Mouse (Mus musculus) limb, embryonic 15.5 days (tissue): ENCODE measurements around the gene Sema3d. TPM values are rescaled to one million over a fixed set of nuclear protein-coding genes. Genes with fewer than 3 reads are reported as not detected.

Experiments used
- ATAC-seq: fragments of 200-750 bp; cut with Nextera tagmentation; 2 replicates; pipeline ENCODE4 v1.8.0; 2017; ENCODE audit warnings: low read depth, moderate TSS enrichment; ENCODE audit not compliant: insufficient number of reproducible peaks, low FRiP score, low TSS enrichment
- H3K27ac ChIP-seq: fragments of 300-500 bp; sonication (generic); 2 replicates; pipeline ENCODE4 v1.5.1; 2015; ENCODE audit warnings: moderate library complexity, mild to moderate bottlenecking, inconsistent platforms
- H3K27me3 ChIP-seq: fragments of 300-500 bp; sonication (generic); 2 replicates; pipeline ENCODE4 v1.6.1; 2015; ENCODE audit warnings: inconsistent platforms
- H3K36me3 ChIP-seq: fragments of 300-500 bp; sonication (generic); 2 replicates; pipeline ENCODE4 v1.6.1; 2015; ENCODE audit warnings: inconsistent platforms
- H3K4me1 ChIP-seq: fragments of 300-500 bp; sonication (generic); 2 replicates; pipeline ENCODE4 v1.6.1; 2015; ENCODE audit warnings: inconsistent platforms
- H3K4me2 ChIP-seq: fragments of 300-500 bp; sonication (generic); 2 replicates; pipeline ENCODE4 v1.6.1; 2015; ENCODE audit warnings: mild to moderate bottlenecking, inconsistent platforms
- H3K4me3 ChIP-seq: fragments of 300-500 bp; sonication (generic); 2 replicates; pipeline ENCODE4 v1.5.1; 2015; ENCODE audit warnings: mild to moderate bottlenecking, inconsistent platforms
- H3K9ac ChIP-seq: fragments of 300-500 bp; sonication (generic); 2 replicates; pipeline ENCODE4 v1.6.1; 2015; ENCODE audit warnings: inconsistent platforms
- H3K9me3 ChIP-seq: fragments of 300-500 bp; sonication (generic); 2 replicates; pipeline ENCODE4 v1.6.1; 2016; ENCODE audit warnings: inconsistent platforms
- WGBS: fragments of 180-500 bp; shearing (Covaris S2); methylation state at CpG from one replicate; pipeline ENCODE4 v1.1.7; 2015; 5-methylcytosine and 5-hydroxymethylcytosine counted together
- polyA plus RNA-seq: library from polyadenylated mRNA; unstranded; fragments of >200 nt; fragmentation: Nextera tagmentation; extraction: Ambion mirVana; gene quantifications from 2 replicates; pipeline ENCODE4 v1.2.1, GENCODE M21; 2015

Gene Sema3d
- polyA plus RNA-seq, 1 experiment from 2014 or later = 30.2 TPM

DNA sequence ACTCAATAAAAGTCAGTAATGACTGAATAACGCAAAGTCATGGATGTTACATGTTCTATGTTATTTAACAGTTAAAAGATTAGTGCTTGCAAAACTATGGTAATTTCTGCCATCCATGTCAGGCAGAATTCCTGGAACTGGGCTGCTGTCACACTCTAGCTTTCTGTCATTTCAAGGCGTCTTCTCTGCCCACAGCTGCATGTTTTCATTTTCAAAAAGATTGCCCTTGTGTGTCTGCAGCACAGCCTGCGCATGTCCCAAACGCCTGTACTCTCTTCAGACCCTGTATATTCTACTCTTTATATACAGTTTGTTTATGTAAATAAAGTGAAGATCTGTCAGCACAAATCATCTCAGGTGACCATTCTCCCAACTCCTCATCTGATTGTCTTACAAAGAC lies 132.1 kb downstream of the Sema3d start:
- H3K4me2 ChIP-seq = no peak overlapping the region
- H3K27ac ChIP-seq = no peak overlapping the region
- H3K9ac ChIP-seq = no peak overlapping the region
- no peaks in the 10 kb centered on the region for H3K9me3 ChIP-seq
- ATAC-seq = no peak
- WGBS = 67% methylated on average over 4 of the region's 4 CpGs
- H3K36me3 ChIP-seq = no peaks in the 10 kb centered on the region
- H3K4me3 ChIP-seq = no peak overlapping the region
- H3K27me3 ChIP-seq = no peaks in the 10 kb centered on the region
- no peaks in the 10 kb centered on the region for H3K4me1 ChIP-seq

DNA sequence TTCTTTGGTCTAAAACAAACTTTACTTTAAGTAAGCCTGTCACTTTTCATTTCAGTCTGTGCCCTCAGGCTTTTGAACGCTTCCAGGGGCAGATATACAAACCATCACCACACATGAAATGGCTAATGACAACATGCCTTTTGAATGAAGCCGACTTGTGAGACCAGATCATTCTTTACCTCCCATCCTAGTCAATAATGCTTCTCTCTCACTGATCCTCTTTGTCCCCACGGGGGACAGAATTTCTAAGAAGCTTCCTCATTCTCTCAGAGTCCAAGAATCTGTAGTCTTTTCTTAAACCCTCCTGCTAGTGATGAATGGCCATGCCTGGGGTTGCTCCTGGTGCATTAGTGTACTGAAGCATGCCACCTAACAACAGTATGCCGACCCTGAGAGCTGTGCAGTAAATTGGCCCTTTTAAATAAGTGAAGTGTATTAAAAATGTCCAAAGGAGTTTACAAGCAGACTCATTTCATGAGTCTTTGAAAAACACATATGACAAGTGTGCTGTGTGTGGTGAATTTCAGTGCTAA lies 142.1 kb downstream of the Sema3d start:
- Histone ChIP-seq H3K4me1 (no peaks in the 10 kb centered on the region), H3K9me3 (no peaks in the 10 kb centered on the region), H3K4me2 (no peak overlapping the region), H3K36me3 (no peaks in the 10 kb centered on the region), H3K4me3 (no peak overlapping the region), H3K27ac (no peak overlapping the region), H3K27me3 (no peaks in the 10 kb centered on the region), H3K9ac (no peak overlapping the region)
- no peak for ATAC-seq
- 38% methylated on average over 4 of the region's 4 CpGs for WGBS

- no peak overlapping the region for H3K9ac ChIP-seq
- no peaks in the 10 kb centered on the region for H3K27me3 ChIP-seq
- no peak for ATAC-seq
- no peak overlapping the region for H3K4me2 ChIP-seq
- H3K36me3 ChIP-seq = no peaks in the 10 kb centered on the region
- 95% methylated on average over 2 of the region's 2 CpGs for WGBS
- no peaks in the 10 kb centered on the region for H3K9me3 ChIP-seq
- H3K27ac ChIP-seq = no peak overlapping the region
- no peak overlapping the region for H3K4me3 ChIP-seq
- H3K4me1 ChIP-seq = no peaks in the 10 kb centered on the region
Measured at GRCm38 (mm10) chr5:12528596-12528995, 145.4 kb downstream of the Sema3d start.

DNA sequence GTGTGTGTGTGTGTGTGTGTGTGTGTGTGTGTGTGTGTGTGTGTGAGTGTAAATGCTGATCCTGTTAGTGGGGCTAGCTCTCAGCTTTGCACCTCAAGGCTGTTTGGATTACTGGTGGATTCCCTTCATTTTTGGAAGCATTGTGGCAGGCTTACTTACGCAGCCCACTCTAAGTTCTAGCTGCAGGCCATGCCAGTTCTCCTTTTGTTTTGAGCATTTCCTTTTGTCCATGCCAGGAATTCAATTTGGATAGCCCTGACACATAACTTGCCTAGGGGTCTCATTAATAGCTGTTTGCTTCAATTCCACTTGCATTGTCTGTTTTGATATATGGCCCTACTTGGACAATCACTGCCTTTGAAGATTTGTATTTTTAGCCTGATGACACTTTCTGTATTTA lies 146.6 kb downstream of the Sema3d start:
- no peak for ATAC-seq
- WGBS = 52% methylated on average over 1 of the region's 1 CpGs
- no peaks in the 10 kb centered on the region for H3K27me3 ChIP-seq

DNA sequence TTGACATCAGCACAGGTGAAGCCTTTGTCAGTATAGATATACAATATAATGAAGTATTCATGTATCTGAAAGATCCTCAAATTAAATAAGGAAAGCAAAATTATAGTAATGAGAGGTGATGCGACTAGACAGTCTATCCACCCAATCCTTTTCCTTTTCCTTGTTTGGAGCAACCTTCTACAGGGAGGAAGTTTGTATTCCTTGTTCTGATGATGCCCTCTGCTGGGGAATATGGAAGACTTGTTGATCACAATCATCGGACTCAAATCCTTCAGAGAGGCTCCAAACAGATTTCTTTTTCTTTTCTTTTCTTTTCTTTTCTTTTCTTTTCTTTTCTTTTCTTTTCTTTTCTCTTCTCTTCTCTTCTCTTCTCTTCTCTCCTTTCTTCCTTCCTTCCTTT lies 158.1 kb downstream of the Sema3d start:
- Histone ChIP-seq H3K4me3 (no peak overlapping the region), H3K4me2 (no peak overlapping the region), H3K27ac (no peak overlapping the region), H3K27me3 (no peaks in the 10 kb centered on the region), H3K9ac (no peak overlapping the region), H3K36me3 (no peaks in the 10 kb centered on the region), H3K9me3 (no peaks in the 10 kb centered on the region), H3K4me1 (no peaks in the 10 kb centered on the region)
- 34% methylated on average over 2 of the region's 2 CpGs for WGBS
- no peak for ATAC-seq

More for the DNA sequence above, 146.6 kb downstream of the Sema3d start:
- H3K4me1 ChIP-seq = no peaks in the 10 kb centered on the region
- H3K27ac ChIP-seq = no peak overlapping the region
- no peak overlapping the region for H3K4me2 ChIP-seq
- no peaks in the 10 kb centered on the region for H3K36me3 ChIP-seq
- H3K4me3 ChIP-seq = no peak overlapping the region
- H3K9me3 ChIP-seq = no peaks in the 10 kb centered on the region
- H3K9ac ChIP-seq = no peak overlapping the region

DNA sequence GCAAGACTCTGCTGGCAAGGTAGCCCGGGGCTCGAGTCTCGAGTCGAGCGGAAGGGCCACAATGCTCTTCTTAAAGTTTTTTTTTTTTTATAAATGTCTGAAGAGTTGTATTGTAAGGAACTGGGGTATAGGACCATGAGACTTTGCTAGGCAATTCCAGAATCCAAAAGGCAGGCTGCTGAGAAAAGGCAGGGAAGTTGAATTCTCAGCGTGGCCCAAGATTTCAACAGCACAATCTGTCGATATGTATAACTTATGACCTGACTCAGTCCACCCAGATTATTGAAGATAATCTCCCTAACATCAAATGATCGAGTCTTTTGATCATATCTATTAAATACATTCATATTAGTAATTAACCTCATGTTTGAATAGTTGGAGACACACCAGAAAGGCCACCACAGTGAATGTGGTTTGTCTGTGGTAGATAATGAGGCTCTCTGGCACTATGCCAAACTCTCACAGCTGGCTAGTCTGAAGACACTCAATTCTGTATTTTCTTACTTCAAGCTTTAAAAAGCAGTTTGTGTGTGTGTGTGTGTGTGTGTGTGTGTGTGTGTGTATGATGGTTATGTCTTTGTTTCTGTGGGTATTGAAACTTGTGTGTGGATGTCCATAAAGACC lies 166.0 kb downstream of the Sema3d start:
- H3K9ac ChIP-seq = no peak overlapping the region
- ATAC-seq = no peak
- 85% methylated on average over 8 of the region's 8 CpGs for WGBS

DNA sequence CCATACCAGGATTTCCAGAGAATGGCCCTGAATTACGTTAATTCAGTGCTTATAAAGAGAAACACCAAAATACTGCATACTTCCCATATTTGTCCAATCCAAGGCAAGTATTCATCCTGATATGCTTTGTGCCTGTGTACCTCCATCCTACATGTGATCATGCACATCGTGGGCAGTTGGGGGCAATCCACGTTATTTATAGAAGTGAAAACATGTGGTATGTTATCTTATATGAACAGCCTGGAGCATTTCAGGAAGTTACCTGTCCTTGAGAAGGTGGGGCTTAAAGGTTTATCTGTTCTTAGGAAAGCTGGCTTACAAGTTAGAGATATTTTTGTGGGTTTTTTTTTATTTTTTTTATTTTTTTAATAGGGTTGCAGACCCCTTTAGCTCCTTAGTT lies 172.2 kb downstream of the Sema3d start:
- Histone ChIP-seq H3K36me3 (no peaks in the 10 kb centered on the region), H3K4me2 (no peak overlapping the region), H3K4me1 (no peaks in the 10 kb centered on the region), H3K27me3 (no peaks in the 10 kb centered on the region), H3K9me3 (no peaks in the 10 kb centered on the region), H3K4me3 (no peak overlapping the region), H3K9ac (no peak overlapping the region), H3K27ac (no peak overlapping the region)
- ATAC-seq = no peak
- WGBS = 79% methylated on average over 3 of the region's 3 CpGs

More for the DNA sequence above, 166.0 kb downstream of the Sema3d start:
- H3K4me1 ChIP-seq = no peaks in the 10 kb centered on the region
- no peak overlapping the region for H3K27ac ChIP-seq
- H3K4me2 ChIP-seq = no peak overlapping the region
- no peaks in the 10 kb centered on the region for H3K36me3 ChIP-seq
- H3K4me3 ChIP-seq = no peak overlapping the region
- H3K27me3 ChIP-seq = no peaks in the 10 kb centered on the region
- H3K9me3 ChIP-seq = no peaks in the 10 kb centered on the region

- Histone ChIP-seq H3K27me3 (no peaks in the 10 kb centered on the region), H3K36me3 (no peaks in the 10 kb centered on the region), H3K27ac (no peak overlapping the region), H3K4me3 (no peak overlapping the region), H3K9ac (no peak overlapping the region), H3K4me1 (no peaks in the 10 kb centered on the region), H3K9me3 (no peaks in the 10 kb centered on the region), H3K4me2 (no peak overlapping the region)
- 51% methylated on average over 2 of the region's 2 CpGs for WGBS
- ATAC-seq = no peak
Measured at GRCm38 (mm10) chr5:12557889-12558288, 174.7 kb downstream of the Sema3d start.

- no peaks in the 10 kb centered on the region for H3K27me3 ChIP-seq
Measured at GRCm38 (mm10) chr5:12561740-12562139, 178.6 kb downstream of the Sema3d start.

GRCm38 (mm10) chr5:12562204-12562603 lies 179.0 kb downstream of the Sema3d start:
- H3K27ac ChIP-seq = no peak overlapping the region
- H3K4me2 ChIP-seq = no peak overlapping the region
- no peaks in the 10 kb centered on the region for H3K4me1 ChIP-seq
- WGBS = 24% methylated on average over 5 of the region's 5 CpGs
- no peak for ATAC-seq
- H3K36me3 ChIP-seq = no peaks in the 10 kb centered on the region
- no peaks in the 10 kb centered on the region for H3K27me3 ChIP-seq
- no peaks in the 10 kb centered on the region for H3K9me3 ChIP-seq
- no peak overlapping the region for H3K4me3 ChIP-seq
- no peak overlapping the region for H3K9ac ChIP-seq

More at GRCm38 (mm10) chr5:12561740-12562139, 178.6 kb downstream of the Sema3d start:
- no peak overlapping the region for H3K9ac ChIP-seq
- no peaks in the 10 kb centered on the region for H3K9me3 ChIP-seq
- no peaks in the 10 kb centered on the region for H3K36me3 ChIP-seq
- H3K4me3 ChIP-seq = no peak overlapping the region
- H3K4me1 ChIP-seq = no peaks in the 10 kb centered on the region
- H3K27ac ChIP-seq = no peak overlapping the region
- ATAC-seq = no peak
- H3K4me2 ChIP-seq = no peak overlapping the region
- whole genome bisulfite sequencing = 16% methylated on average over 2 of the region's 2 CpGs

GRCm38 (mm10) chr5:12563132-12563531 lies 179.9 kb downstream of the Sema3d start:
- Histone ChIP-seq H3K27ac (no peak overlapping the region), H3K4me3 (no peak overlapping the region), H3K4me1 (no peaks in the 10 kb centered on the region), H3K27me3 (no peaks in the 10 kb centered on the region), H3K9me3 (no peaks in the 10 kb centered on the region), H3K36me3 (no peaks in the 10 kb centered on the region), H3K9ac (no peak overlapping the region), H3K4me2 (no peak overlapping the region)
- ATAC-seq = no peak
- 80% methylated on average over 11 of the region's 11 CpGs for WGBS

DNA sequence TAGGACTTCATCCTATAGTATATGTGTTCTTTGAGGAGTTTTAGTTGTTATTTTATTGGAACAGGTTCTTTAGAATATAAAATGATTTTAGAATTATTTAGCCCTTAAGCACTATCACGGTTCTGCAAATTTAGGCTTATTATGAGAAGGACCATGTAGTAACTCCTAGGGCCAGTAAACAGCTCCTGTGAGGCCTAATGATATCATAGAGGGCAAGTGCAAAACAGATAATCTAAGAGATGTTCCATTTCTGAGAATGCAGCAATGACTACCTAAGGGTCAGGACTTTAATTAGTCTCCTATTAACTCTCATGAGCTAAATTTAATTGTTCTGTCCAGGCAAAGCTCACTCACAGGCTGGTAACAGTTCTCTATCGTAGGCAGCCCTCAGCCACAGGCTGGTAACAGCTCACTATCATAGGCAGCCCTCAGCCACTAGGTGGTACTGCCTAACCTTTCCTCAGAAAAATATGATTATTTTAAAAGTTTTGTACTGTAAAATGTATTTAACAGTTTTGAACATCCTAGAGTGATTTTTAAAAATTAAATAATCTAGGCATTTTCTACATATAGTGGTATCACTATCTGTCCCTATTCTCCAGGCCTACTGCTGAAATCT lies 181.5 kb downstream of the Sema3d start:
- Histone ChIP-seq H3K4me2 (no peak overlapping the region), H3K4me1 (no peaks in the 10 kb centered on the region), H3K27ac (no peak overlapping the region), H3K9me3 (no peaks in the 10 kb centered on the region), H3K9ac (no peak overlapping the region), H3K36me3 (no peaks in the 10 kb centered on the region), H3K27me3 (no peaks in the 10 kb centered on the region), H3K4me3 (no peak overlapping the region)
- ATAC-seq = no peak
- WGBS = 34% methylated on average over 2 of the region's 2 CpGs
